Mouse (Mus musculus) limb, embryonic 13.5 days (tissue): ENCODE results near the gene Hnrnpa0. TPM values are rescaled to one million over a fixed set of nuclear protein-coding genes. Genes with fewer than 3 reads are reported as not detected.

ENCODE experiments used
- ATAC-seq: fragments of 200-750 bp; cut with Nextera tagmentation; 2 replicates; pipeline ENCODE4 v1.8.0; 2017; ENCODE audit warnings: low read depth, moderate number of reproducible peaks, moderate TSS enrichment; ENCODE audit not compliant: low FRiP score
- H3K27ac ChIP-seq: fragments of 300-500 bp; sonication (generic); 2 replicates; pipeline ENCODE4 v1.5.1; 2015; ENCODE audit warnings: inconsistent platforms, mild to moderate bottlenecking, moderate library complexity
- H3K27me3 ChIP-seq: fragments of 300-500 bp; sonication (generic); 2 replicates; pipeline ENCODE4 v1.6.1; 2015; ENCODE audit warnings: mild to moderate bottlenecking, inconsistent platforms
- H3K36me3 ChIP-seq: fragments of 300-500 bp; sonication (generic); 2 replicates; pipeline ENCODE4 v1.6.1; 2015; ENCODE audit warnings: inconsistent platforms, mild to moderate bottlenecking, moderate library complexity
- H3K4me1 ChIP-seq: fragments of 300-500 bp; sonication (generic); 2 replicates; pipeline ENCODE4 v1.6.1; 2015; ENCODE audit warnings: inconsistent platforms
- H3K4me2 ChIP-seq: fragments of 300-500 bp; sonication (generic); replicated peaks from 2 replicates; pipeline ENCODE4 v1.6.1; 2015; ENCODE audit warnings: inconsistent platforms, mild to moderate bottlenecking, moderate library complexity
- H3K4me3 ChIP-seq: fragments of 300-500 bp; sonication (generic); 2 replicates; pipeline ENCODE4 v1.5.1; 2015; ENCODE audit warnings: moderate library complexity, mild to moderate bottlenecking, inconsistent platforms
- H3K9ac ChIP-seq: fragments of 300-500 bp; sonication (generic); 2 replicates; pipeline ENCODE4 v1.6.1; 2015; ENCODE audit warnings: mild to moderate bottlenecking, inconsistent platforms
- H3K9me3 ChIP-seq: fragments of 300-500 bp; sonication (generic); 2 replicates; pipeline ENCODE4 v1.6.1; 2016; ENCODE audit warnings: inconsistent platforms
- WGBS: fragments of 180-500 bp; shearing (Covaris S2); methylation state at CpG from one replicate; pipeline ENCODE4 v1.1.7; 2015; 5-methylcytosine and 5-hydroxymethylcytosine counted together
- polyA plus RNA-seq: library from polyadenylated mRNA; unstranded; fragments of >200 nt; fragmentation: Nextera tagmentation; extraction: Ambion mirVana; gene quantifications from 2 replicates; pipeline ENCODE4 v1.2.1, GENCODE M21; 2015

Gene Hnrnpa0
- 52.9 and 58.5 TPM in 2 replicates for polyA plus RNA-seq

DNA sequence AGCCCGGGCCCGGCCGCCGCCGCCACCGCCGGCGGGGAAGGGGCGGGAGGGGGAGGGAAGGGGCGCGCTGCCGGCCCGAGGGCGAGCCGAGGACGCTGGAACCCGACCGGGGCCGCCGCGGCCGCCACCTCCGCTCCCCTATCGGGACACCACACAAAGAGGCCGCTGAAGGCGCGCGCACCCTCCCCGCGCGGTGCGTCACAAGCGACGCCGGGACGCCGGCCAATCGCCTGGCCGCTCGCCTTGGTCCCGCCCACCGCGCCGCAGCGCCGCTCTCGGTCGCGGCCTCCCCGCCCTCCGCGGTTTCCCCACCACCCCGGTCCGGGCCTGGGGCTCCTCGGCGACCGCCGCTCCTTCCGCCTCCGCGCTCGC, at the start of gene Hnrnpa0:
TSS of gene Hnrnpa0 (minus strand) at position 161 of the 372 bp plus-strand sequence.
- Histone ChIP-seq H3K4me1 (peaks cover 36% of the 10 kb centered on the region), H3K9me3 (no peaks in the 10 kb centered on the region), H3K4me3 (peak within 1 kb of the TSS; percentile 99), H3K27ac (peak within 1 kb of the TSS; percentile 99), H3K36me3 (peaks cover 8% of the 10 kb centered on the region), H3K4me2 (peak within 1 kb of the TSS; percentile 77), H3K27me3 (no peaks in the 10 kb centered on the region), H3K9ac (peak within 1 kb of the TSS; percentile 99)
- ATAC-seq = peak; percentile 94
- WGBS = 1% methylated on average over 25 of the region's 62 CpGs

- WGBS = 89% methylated on average over 9 of the region's 9 CpGs
- H3K36me3 ChIP-seq = peaks cover 83% of the 10 kb centered on the region
- H3K9me3 ChIP-seq = no peaks in the 10 kb centered on the region
- no peak for ATAC-seq
- H3K4me1 ChIP-seq = no peaks in the 10 kb centered on the region
- H3K27me3 ChIP-seq = no peaks in the 10 kb centered on the region
- H3K4me3 ChIP-seq = no peak overlapping the region
- no peak overlapping the region for H3K9ac ChIP-seq
- no peak overlapping the region for H3K4me2 ChIP-seq
- H3K27ac ChIP-seq = no peak overlapping the region
Measured at GRCm38 (mm10) chr13:58177511-58178208, 49.3 kb upstream of the Hnrnpa0 start.

- Histone ChIP-seq H3K4me1 (no peaks in the 10 kb centered on the region), H3K9ac (no peak overlapping the region), H3K9me3 (no peaks in the 10 kb centered on the region), H3K27me3 (no peaks in the 10 kb centered on the region), H3K27ac (no peak overlapping the region), H3K36me3 (peaks cover 81% of the 10 kb centered on the region), H3K4me3 (no peak overlapping the region), H3K4me2 (no peak overlapping the region)
- WGBS = 85% methylated on average over 3 of the region's 3 CpGs
- no peak for ATAC-seq
Measured at GRCm38 (mm10) chr13:58176105-58176504, 47.7 kb upstream of the Hnrnpa0 start.

- Histone ChIP-seq H3K27ac (no peak overlapping the region), H3K9ac (no peak overlapping the region), H3K9me3 (0 out of 2 replicates have a peak, but pooled peaks cover 8% of the 10 kb centered on the region), H3K4me2 (no peak overlapping the region), H3K36me3 (peaks cover 51% of the 10 kb centered on the region), H3K27me3 (no peaks in the 10 kb centered on the region), H3K4me1 (no peaks in the 10 kb centered on the region), H3K4me3 (no peak overlapping the region)
- no peak for ATAC-seq
Measured at GRCm38 (mm10) chr13:58168119-58168518, 39.8 kb upstream of the Hnrnpa0 start.

DNA sequence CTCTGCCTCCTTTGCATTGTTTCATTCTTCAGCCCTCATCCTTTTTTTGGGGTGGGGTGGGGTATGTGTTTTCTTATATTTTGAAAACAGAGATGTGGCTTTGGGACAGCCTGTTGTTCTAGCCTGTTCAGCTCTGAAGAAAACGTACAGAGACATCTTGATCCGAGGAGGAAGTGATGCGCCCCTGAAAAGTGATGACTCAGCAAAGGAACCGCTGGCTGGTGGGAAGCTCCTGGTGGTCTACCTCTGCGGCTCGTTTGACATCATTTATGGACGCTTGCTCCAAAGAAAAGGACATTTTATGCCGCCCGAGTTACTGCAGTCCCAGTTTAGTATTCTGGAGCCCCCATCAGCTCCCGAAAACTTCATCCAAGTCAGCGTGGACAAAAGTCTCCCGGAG, 35.0 kb upstream of the Hnrnpa0 start:
- Histone ChIP-seq H3K4me1 (no peaks in the 10 kb centered on the region), H3K9me3 (peaks cover 26% of the 10 kb centered on the region), H3K27me3 (no peaks in the 10 kb centered on the region), H3K27ac (no peak overlapping the region), H3K4me3 (no peak overlapping the region), H3K9ac (no peak overlapping the region), H3K36me3 (peaks cover 47% of the 10 kb centered on the region), H3K4me2 (no peak overlapping the region)
- 92% methylated on average over 12 of the region's 12 CpGs for whole genome bisulfite sequencing
- no peak for ATAC-seq

- H3K27me3 ChIP-seq = 0 out of 2 replicates have a peak, but pooled peaks cover 3% of the 10 kb centered on the region
- peaks cover 43% of the 10 kb centered on the region for H3K36me3 ChIP-seq
- no peak overlapping the region for H3K4me3 ChIP-seq
- H3K9me3 ChIP-seq = peaks cover 26% of the 10 kb centered on the region
- H3K9ac ChIP-seq = no peak overlapping the region
- H3K27ac ChIP-seq = no peak overlapping the region
- 97% methylated on average over 15 of the region's 15 CpGs for WGBS
- ATAC-seq = no peak
- no peak overlapping the region for H3K4me2 ChIP-seq
- peaks cover 7% of the 10 kb centered on the region for H3K4me1 ChIP-seq
Measured at GRCm38 (mm10) chr13:58160761-58161160, 32.4 kb upstream of the Hnrnpa0 start.

DNA sequence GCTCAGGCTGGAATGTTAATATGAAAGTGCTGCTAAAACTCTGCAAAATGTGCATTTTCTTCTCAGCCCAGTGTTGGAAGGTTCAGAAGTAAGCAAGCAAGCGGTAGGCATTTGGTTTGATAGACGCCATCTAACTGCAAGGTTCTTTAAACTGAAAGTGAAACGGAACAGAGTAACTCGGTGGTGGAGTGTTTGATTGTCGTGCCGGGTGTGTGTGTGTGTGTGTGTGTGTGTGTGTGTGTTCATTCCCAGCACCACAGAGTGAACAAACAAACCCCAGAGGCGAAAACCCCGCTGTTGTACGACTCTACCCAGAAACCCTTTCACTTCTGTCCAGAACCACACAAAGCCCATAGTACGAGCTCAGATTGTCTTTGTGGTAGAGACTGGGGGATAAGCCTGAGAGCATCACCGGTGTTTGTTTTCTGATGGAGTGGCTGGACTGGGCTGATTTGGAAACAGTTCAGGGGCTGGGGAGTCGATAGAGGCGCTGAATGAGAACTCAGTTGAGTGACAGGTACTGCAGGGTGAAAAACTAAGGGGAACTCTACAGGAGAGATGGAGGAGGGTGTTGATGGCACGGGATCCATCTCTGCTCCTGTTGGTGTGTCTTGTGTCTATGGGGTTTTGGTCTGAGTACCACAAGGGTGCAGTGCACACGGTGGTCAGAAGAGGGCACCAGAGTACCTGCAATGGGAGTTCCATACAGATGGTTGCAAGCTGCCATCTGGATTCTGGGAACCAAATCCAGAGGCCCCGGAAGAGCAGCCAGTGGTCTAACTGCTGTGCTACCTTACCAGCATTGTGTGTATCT, 29.9 kb upstream of the Hnrnpa0 start:
- ATAC-seq = peak; percentile 21; the same call in 1 of the 2 replicates
- H3K27ac ChIP-seq = peak overlapping the region; percentile 63; the same call in 1 of the 2 replicates

DNA sequence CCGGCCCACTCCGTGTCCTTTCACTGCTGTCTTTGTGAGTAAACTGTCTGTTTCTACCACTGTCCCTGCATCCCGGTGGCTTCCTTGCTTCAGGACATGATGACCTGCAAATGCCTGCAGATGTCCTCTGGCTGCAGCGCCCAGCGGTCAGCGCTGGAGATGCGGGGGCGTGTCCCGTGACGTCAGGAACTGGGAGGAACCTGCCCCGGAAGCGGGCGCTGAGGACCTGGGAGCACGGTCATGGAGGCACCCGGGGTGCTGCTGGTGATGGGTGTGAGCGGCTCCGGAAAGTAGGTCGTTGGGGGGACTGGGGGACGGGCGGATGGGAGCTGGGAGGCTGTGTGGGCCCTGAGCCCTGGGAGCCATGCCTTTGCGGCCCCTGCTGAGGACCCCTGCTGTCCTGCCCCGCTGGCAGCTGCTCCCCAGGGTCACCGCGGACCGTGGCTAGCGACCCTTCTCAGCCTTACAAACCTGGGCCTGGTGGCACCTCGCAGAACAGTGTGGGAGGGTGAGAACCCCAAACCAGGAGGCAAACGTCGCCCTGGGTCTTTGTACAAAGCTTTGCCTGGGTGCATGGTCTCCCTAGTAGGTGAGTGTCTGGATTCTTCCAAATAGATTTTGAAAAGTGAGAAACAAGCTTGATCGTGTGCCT, 29.2 kb upstream of the Hnrnpa0 start, which contains the start of gene Idnk:
TSS of gene Idnk (plus strand) at position 203 of the 652 bp plus-strand sequence.
- peak; percentile 88 for ATAC-seq
- peak within 1 kb of the TSS; percentile 84 for H3K9ac ChIP-seq
- 0 out of 2 replicates have a peak, but pooled peaks cover 3% of the 10 kb centered on the region for H3K27me3 ChIP-seq
- peak within 1 kb of the TSS; percentile 84 for H3K4me3 ChIP-seq
- H3K4me1 ChIP-seq = peaks cover 7% of the 10 kb centered on the region
- under 1% methylated on average over 30 of the region's 30 CpGs for WGBS
- H3K9me3 ChIP-seq = peaks cover 20% of the 10 kb centered on the region
- peak within 1 kb of the TSS; percentile 63; the same call in 1 of the 2 replicates for H3K27ac ChIP-seq
- H3K4me2 ChIP-seq = peak within 1 kb of the TSS; percentile 98
- H3K36me3 ChIP-seq = peaks cover 26% of the 10 kb centered on the region

More for the DNA sequence above, 29.9 kb upstream of the Hnrnpa0 start:
- Histone ChIP-seq H3K36me3 (peaks cover 31% of the 10 kb centered on the region), H3K9me3 (peaks cover 21% of the 10 kb centered on the region), H3K4me2 (peak overlapping the region; percentile 98), H3K4me3 (peak overlapping the region; percentile 84), H3K4me1 (peaks cover 7% of the 10 kb centered on the region), H3K9ac (peak overlapping the region; percentile 84), H3K27me3 (0 out of 2 replicates have a peak, but pooled peaks cover 3% of the 10 kb centered on the region)
- WGBS = 13% methylated on average over 16 of the region's 16 CpGs

- peak overlapping the region; percentile 84 for H3K4me3 ChIP-seq
- WGBS = 32% methylated on average over 8 of the region's 8 CpGs
- H3K4me2 ChIP-seq = peak overlapping the region; percentile 98
Measured at GRCm38 (mm10) chr13:58157036-58157435, 28.7 kb upstream of the Hnrnpa0 start.

GRCm38 (mm10) chr13:58156031-58156430, 27.7 kb upstream of the Hnrnpa0 start:
- H3K27me3 ChIP-seq = 0 out of 2 replicates have a peak, but pooled peaks cover 3% of the 10 kb centered on the region
- H3K4me2 ChIP-seq = no peak overlapping the region
- H3K27ac ChIP-seq = no peak overlapping the region
- H3K9me3 ChIP-seq = peaks cover 13% of the 10 kb centered on the region
- peaks cover 7% of the 10 kb centered on the region for H3K4me1 ChIP-seq
- 84% methylated on average over 2 of the region's 2 CpGs for WGBS
- no peak for ATAC-seq
- peaks cover 15% of the 10 kb centered on the region for H3K36me3 ChIP-seq
- no peak overlapping the region for H3K9ac ChIP-seq
- H3K4me3 ChIP-seq = no peak overlapping the region

More at GRCm38 (mm10) chr13:58157036-58157435, 28.7 kb upstream of the Hnrnpa0 start:
- H3K36me3 ChIP-seq = peaks cover 22% of the 10 kb centered on the region
- peaks cover 7% of the 10 kb centered on the region for H3K4me1 ChIP-seq
- peaks cover 20% of the 10 kb centered on the region for H3K9me3 ChIP-seq
- no peak for ATAC-seq
- peak overlapping the region; percentile 84 for H3K9ac ChIP-seq
- H3K27ac ChIP-seq = no peak overlapping the region
- 0 out of 2 replicates have a peak, but pooled peaks cover 3% of the 10 kb centered on the region for H3K27me3 ChIP-seq

DNA sequence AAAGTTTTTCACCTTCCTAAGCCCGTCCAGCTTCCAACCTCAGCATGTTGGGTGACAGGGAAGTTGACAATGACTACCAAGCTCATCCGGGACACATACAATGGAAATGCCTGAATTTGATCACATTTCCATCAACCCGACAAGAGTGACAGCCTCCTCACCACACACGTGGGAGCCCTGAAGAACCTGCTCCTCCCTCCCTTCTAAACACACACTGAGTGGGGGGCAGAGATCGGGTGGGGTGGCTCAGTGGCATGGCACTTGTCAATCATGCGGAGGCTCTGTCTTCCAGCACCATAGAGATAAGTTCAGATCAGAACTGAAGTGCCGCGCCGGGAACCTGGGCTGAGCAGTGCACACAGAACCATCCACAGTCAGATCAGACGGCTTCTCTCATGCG, 22.1 kb upstream of the Hnrnpa0 start:
- 81% methylated on average over 11 of the region's 11 CpGs for WGBS

More for the DNA sequence above, 22.1 kb upstream of the Hnrnpa0 start:
- Histone ChIP-seq H3K4me2 (no peak overlapping the region), H3K27me3 (no peaks in the 10 kb centered on the region), H3K9me3 (peaks cover 7% of the 10 kb centered on the region; the same call in 1 of the 2 replicates), H3K4me3 (no peak overlapping the region), H3K9ac (no peak overlapping the region), H3K27ac (no peak overlapping the region), H3K4me1 (peaks cover 10% of the 10 kb centered on the region; the same call in 1 of the 2 replicates), H3K36me3 (no peaks in the 10 kb centered on the region)
- no peak for ATAC-seq
